Mouse (Mus musculus): Measurements from ENCODE around the gene Plekha6.

Plekha6 gene

GRCm38 (mm10) chr1:133215360-133215700 is 51.3 kb downstream of the Plekha6 start:
- no peak for DNase-seq (ENCODE audit: low spot score)

GRCm38 (mm10) chr1:133215753-133216152 is 51.7 kb downstream of the Plekha6 start:
- DNase-seq (ENCODE audit: low spot score) = no peak

GRCm38 (mm10) chr1:133217031-133217430 is 53.0 kb downstream of the Plekha6 start:
- no peak for DNase-seq (ENCODE audit: low spot score)

- DNase-seq (ENCODE audit: low spot score) = no peak
These were observed 55.1 kb downstream of the Plekha6 start for GRCm38 (mm10) chr1:133219106-133219505.

GRCm38 (mm10) chr1:133221459-133221858 is 57.4 kb downstream of the Plekha6 start:
- no peak for DNase-seq (ENCODE audit: low spot score)

GRCm38 (mm10) chr1:133222445-133222995 is 58.5 kb downstream of the Plekha6 start:
- no peak for DNase-seq (ENCODE audit: low spot score)

GRCm38 (mm10) chr1:133224674-133225073 is 60.7 kb downstream of the Plekha6 start:
- no peak for DNase-seq (ENCODE audit: low spot score)

- no peak for DNase-seq (ENCODE audit: low spot score)
These were observed 61.1 kb downstream of the Plekha6 start for GRCm38 (mm10) chr1:133225137-133225536.

- no peak for DNase-seq (ENCODE audit: low spot score)
These were observed 61.6 kb downstream of the Plekha6 start for GRCm38 (mm10) chr1:133225561-133225960.

GRCm38 (mm10) chr1:133225963-133226660 is 62.1 kb downstream of the Plekha6 start:
- DNase-seq (ENCODE audit: low spot score) = no peak

GRCm38 (mm10) chr1:133226928-133227327 is 62.9 kb downstream of the Plekha6 start:
- DNase-seq (ENCODE audit: low spot score) = peak; percentile 86

- DNase-seq (ENCODE audit: low spot score) = no peak
These were observed 63.4 kb downstream of the Plekha6 start for GRCm38 (mm10) chr1:133227378-133227777.

- no peak for DNase-seq (ENCODE audit: low spot score)
These were observed 64.9 kb downstream of the Plekha6 start for GRCm38 (mm10) chr1:133228809-133229487.

GRCm38 (mm10) chr1:133231523-133232193 is 67.6 kb downstream of the Plekha6 start:
- no peak for DNase-seq (ENCODE audit: low spot score)

GRCm38 (mm10) chr1:133235909-133236308 is 71.9 kb downstream of the Plekha6 start:
- DNase-seq (ENCODE audit: low spot score) = no peak

GRCm38 (mm10) chr1:133236693-133237440 is 72.9 kb downstream of the Plekha6 start:
- no peak for DNase-seq (ENCODE audit: low spot score)

- DNase-seq (ENCODE audit: low spot score) = peak; percentile 63
These were observed 73.7 kb downstream of the Plekha6 start for GRCm38 (mm10) chr1:133237670-133238069.

- no peak for DNase-seq (ENCODE audit: low spot score)
These were observed 75.3 kb downstream of the Plekha6 start for GRCm38 (mm10) chr1:133239121-133239812.

GRCm38 (mm10) chr1:133239813-133240160 is 75.8 kb downstream of the Plekha6 start:
- DNase-seq (ENCODE audit: low spot score) = no peak

GRCm38 (mm10) chr1:133240881-133241280 is 76.9 kb downstream of the Plekha6 start:
- DNase-seq (ENCODE audit: low spot score) = no peak

- no peak for DNase-seq (ENCODE audit: low spot score)
These were observed 80.7 kb downstream of the Plekha6 start for GRCm38 (mm10) chr1:133244668-133245067.
